Mouse (Mus musculus): ENCODE results near the gene Cd2.

Gene Cd2

GRCm38 (mm10) chr3:101287911-101288311 lies at the start of gene Cd2:
TSS of gene Cd2 (minus strand) at chr3:101287939.
- DNase-seq (ENCODE audit: low spot score in 2 of 2): no peak

- no peak for DNase-seq (ENCODE audit: low spot score in 2 of 2)
Observed at GRCm38 (mm10) chr3:101328617-101329016, 40.9 kb upstream of the Cd2 start.

- DNase-seq (ENCODE audit: low spot score in 2 of 2): no peak
Observed at GRCm38 (mm10) chr3:101327248-101327647, 39.5 kb upstream of the Cd2 start.

- DNase-seq (ENCODE audit: low spot score in 2 of 2): no peak
Observed at GRCm38 (mm10) chr3:101322437-101322836, 34.7 kb upstream of the Cd2 start.

GRCm38 (mm10) chr3:101320874-101321273 lies 33.1 kb upstream of the Cd2 start:
- no peak for DNase-seq (ENCODE audit: low spot score in 2 of 2)

GRCm38 (mm10) chr3:101318516-101319170 lies 30.9 kb upstream of the Cd2 start:
- DNase-seq (ENCODE audit: low spot score in 2 of 2): no peak

GRCm38 (mm10) chr3:101318115-101318514 lies 30.4 kb upstream of the Cd2 start:
- DNase-seq (ENCODE audit: low spot score in 2 of 2): no peak

GRCm38 (mm10) chr3:101314954-101315353 lies 27.2 kb upstream of the Cd2 start:
- DNase-seq (ENCODE audit: low spot score in 2 of 2): no peak

GRCm38 (mm10) chr3:101313266-101314051 lies 25.7 kb upstream of the Cd2 start:
- DNase-seq (ENCODE audit: low spot score in 2 of 2): no peak

GRCm38 (mm10) chr3:101310977-101311376 lies 23.2 kb upstream of the Cd2 start:
- DNase-seq (ENCODE audit: low spot score in 2 of 2): no peak

- DNase-seq (ENCODE audit: low spot score in 2 of 2): no peak
Observed at GRCm38 (mm10) chr3:101309626-101310025, 21.9 kb upstream of the Cd2 start.

- DNase-seq (ENCODE audit: low spot score in 2 of 2): no peak
Observed at GRCm38 (mm10) chr3:101306090-101306489, 18.4 kb upstream of the Cd2 start.

GRCm38 (mm10) chr3:101305046-101305445 lies 17.3 kb upstream of the Cd2 start:
- no peak for DNase-seq (ENCODE audit: low spot score in 2 of 2)

- peak; percentile 55 to 83 for DNase-seq (ENCODE audit: low spot score in 2 of 2)
Observed at GRCm38 (mm10) chr3:101304156-101304555, 16.4 kb upstream of the Cd2 start.

GRCm38 (mm10) chr3:101300271-101301071 lies 12.7 kb upstream of the Cd2 start:
- no peak for DNase-seq (ENCODE audit: low spot score in 2 of 2)

- no peak for DNase-seq (ENCODE audit: low spot score in 2 of 2)
Observed at GRCm38 (mm10) chr3:101299591-101299990, 11.9 kb upstream of the Cd2 start.

- DNase-seq (ENCODE audit: low spot score in 2 of 2): no peak
Observed at GRCm38 (mm10) chr3:101297221-101297620, 9.5 kb upstream of the Cd2 start.

GRCm38 (mm10) chr3:101295931-101296820 lies 8.4 kb upstream of the Cd2 start:
- no peak for DNase-seq (ENCODE audit: low spot score in 2 of 2)

GRCm38 (mm10) chr3:101295366-101295867 lies 7.7 kb upstream of the Cd2 start:
- peak; percentile 83 to 94 for DNase-seq (ENCODE audit: low spot score in 2 of 2)

GRCm38 (mm10) chr3:101294487-101295365 lies 7.0 kb upstream of the Cd2 start:
- DNase-seq (ENCODE audit: low spot score in 2 of 2): peak in 1 of 2 experiments; percentile 29

All from urinary bladder, postnatal 4 days (tissue).